Mouse (Mus musculus) testis, postnatal 10 days (tissue): Measurements from ENCODE around the gene Timp2.

ENCODE experiments used
- DNase-seq: peaks from one replicate; pipeline ENCODE4 v3.0.0; 2021; ENCODE audit warnings: low spot score

The Timp2 gene

DNA sequence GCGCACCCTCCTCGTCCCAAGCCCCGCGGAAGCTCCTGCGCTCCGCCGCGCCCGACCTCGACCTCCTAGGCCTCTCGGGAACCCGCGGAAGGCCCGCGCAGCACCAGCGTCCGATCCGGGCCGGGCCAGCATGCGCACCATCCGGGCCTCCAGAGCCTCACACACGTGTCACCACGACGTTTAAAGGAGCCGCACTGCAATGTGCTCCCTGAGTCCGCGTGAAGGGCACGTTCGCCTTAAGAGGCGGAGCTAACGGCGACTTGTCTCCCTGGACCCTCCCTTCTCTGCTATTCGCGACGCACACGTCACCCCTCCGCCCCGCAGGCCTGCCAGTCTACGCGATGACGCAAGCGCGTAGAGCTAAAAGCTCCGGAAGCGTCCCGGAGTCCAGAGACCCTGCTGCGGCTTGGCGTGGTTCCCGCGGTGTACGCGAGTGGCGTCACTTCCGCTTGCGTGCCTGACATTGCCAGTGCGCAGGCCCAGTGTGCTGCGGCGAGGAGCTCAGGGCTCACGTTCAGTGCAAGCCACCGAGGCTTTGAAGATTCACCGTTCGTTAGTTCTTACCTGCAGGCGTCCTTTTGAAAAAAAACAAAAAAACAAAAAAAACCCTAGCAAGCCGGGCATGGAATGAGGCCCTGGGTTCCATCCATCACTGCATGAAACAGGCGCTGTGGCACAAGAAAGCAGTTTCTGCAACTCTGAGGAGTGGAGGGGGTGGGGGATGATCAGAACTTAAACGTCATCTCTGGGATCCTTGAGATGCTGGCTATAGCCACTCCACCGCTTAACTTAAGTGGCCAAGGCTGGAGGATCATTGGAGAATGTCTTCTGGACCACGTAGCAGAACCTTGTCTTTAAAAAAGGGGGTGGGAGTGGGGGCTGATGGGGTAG, 65.3 kb downstream of the Timp2 start, which contains the start of gene Usp36:
Usp36 (minus strand) TSS at position 246 of the 891 bp plus-strand sequence.
- peak; percentile 99 for DNase-seq

GRCm38 (mm10) chr11:118289562-118289961, 66.0 kb downstream of the Timp2 start:
- no peak for DNase-seq

GRCm38 (mm10) chr11:118289037-118289511, 66.5 kb downstream of the Timp2 start:
- DNase-seq: no peak

GRCm38 (mm10) chr11:118287573-118287972, 68.0 kb downstream of the Timp2 start:
- DNase-seq: no peak

DNA sequence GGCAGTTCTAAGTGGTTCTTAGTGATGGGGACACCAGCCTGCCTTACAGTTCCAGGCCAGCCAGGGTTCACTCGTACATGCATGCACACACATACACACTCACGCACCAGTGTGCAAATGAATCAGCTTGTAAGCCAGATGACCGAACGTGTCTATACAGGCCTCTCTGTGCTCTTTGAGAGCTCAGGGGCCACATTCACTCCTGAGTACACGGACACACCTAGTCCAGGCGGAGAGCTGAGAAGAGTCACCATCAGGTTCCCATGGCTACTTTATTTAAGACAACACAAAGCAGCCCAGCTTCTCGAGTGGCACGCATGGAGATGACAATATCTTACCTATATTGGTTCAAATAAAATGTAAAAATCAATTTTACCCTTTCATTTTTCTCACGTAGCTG, 69.1 kb downstream of the Timp2 start:
- no peak for DNase-seq

DNA sequence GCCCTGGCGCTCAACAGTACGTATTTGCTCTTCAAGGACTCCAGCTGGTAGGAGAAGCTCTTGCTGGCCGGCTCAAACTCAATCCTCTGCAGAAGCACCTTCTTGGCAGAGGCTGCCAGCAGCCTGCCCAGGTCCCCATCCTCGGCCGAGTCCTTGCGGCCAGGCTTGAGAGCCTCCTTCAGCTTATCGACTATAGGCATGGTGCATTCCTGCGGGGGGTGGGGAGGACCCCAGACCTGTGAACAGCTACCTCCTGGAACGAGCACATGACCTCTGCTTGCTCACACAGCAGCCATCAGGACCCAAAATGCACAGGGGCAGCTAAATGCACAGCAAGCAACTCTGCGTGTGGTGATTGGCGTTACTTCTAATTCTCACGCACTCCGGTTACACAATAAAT, 69.7 kb downstream of the Timp2 start:
- no peak for DNase-seq

- DNase-seq: no peak
These were observed 75.3 kb downstream of the Timp2 start for GRCm38 (mm10) chr11:118280218-118280617.

- no peak for DNase-seq
These were observed 79.2 kb downstream of the Timp2 start for GRCm38 (mm10) chr11:118276328-118276727.

DNA sequence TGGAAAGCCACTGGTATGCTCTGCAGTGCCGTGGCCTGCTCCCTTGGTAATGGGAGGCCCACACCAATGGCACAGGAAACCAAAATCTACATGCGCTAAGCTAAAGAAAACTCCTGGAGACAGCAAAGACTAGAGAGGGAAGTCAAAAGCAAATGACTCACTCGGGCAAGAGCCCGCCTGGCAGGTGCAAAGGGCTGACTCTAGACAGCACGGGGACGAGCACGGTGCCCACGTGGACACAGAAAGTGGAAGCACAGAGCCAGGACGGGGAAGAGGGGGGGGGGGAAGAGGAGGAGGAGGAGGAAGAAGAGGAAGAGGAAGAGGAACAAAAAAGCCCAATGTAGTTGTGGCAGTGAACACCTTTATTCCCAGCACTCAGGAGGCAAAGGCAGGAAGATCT, 80.4 kb downstream of the Timp2 start:
- DNase-seq: no peak

DNA sequence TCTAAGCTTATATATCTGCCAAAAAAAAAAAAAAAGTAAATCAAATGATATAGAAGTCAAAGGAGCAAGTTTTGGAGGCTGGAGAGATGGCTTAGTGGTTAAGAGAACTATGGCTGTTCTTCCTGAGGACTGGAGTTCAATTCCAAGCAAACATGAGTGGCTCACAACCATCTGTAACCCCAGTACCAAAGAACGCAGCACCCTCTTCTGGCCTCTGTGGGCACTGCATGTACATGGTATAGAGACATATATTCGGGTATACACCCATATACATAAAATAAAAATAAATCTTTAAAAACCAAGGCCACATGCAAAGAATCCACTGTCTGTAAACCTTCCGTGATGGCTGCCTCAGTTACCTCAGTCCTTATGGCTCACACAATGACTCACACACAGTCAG, 85.7 kb downstream of the Timp2 start:
- DNase-seq: no peak

GRCm38 (mm10) chr11:118266666-118267046, 88.9 kb downstream of the Timp2 start:
- DNase-seq: no peak

DNA sequence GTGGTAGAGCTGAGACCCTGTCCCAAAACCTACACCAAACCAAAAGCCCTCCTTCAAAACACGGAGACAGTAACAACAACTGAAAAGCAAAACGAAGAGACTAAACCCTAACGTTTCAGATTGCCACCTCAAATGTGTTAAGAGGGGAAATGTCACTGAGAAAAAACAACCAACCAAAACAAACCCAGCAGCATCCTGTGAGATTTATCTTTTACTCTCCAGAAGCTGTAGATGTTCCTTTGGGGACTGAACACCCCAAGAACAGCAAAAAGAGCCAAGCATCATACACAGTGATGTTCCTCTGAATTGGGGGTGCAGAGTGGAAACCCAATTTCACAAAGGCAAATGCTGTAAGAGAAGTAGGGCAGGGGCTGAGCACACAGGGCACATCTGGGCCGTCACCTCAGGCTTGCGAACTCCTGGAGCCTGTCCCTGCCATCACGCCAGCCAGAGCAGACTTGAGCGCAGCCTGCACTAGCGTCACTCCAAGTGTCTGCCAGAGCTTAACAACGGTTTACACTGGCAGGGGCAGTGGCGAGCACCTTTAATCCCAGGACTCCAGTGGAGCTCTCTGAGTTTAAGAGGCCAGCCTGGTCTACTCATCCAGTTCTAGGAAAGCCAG, 89.4 kb downstream of the Timp2 start:
- no peak for DNase-seq

GRCm38 (mm10) chr11:118265621-118266020, 89.9 kb downstream of the Timp2 start:
- DNase-seq: no peak

GRCm38 (mm10) chr11:118263146-118263545, 92.4 kb downstream of the Timp2 start:
- no peak for DNase-seq

GRCm38 (mm10) chr11:118260081-118260480, 95.5 kb downstream of the Timp2 start:
- DNase-seq: no peak

DNA sequence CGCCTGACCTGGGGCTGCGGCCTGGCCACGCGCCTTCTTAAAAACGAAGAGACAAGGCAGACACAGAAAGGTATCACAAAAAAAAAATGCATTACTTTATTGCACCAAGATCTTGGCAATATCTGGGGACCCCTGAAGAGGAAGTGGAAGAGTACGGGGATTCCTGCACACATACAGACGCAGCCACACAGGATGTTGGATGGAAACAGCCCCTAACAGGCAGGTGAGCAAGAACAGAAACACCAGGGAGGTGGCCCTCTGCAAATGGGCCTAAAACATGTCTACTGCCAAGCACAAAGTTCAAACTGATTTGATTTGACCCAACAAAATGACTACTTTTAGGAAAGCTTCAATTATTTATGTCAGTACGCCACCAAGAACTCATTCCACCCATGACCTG, 96.0 kb downstream of the Timp2 start:
- no peak for DNase-seq

DNA sequence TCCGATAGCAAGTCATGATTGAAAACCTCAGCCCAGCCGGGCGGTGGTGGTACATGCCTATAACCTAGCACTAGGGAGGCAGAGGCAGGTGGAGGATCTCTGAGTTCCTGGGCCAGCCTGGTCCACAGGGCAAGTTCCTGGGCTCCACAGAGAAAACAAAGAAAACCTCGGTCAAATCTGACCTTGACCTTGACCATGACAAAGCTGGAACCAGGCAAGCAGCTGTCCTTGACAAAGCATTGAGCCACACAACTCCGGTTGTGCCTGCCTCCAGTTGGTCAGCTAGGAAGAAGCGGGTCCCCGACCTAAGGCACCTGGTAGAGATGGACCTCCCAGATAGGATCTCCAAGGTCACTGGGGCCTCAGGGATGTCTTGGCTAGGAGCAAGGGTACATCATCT, 99.2 kb downstream of the Timp2 start:
- DNase-seq: no peak

- peak; percentile 81 for DNase-seq
These were observed 101.2 kb downstream of the Timp2 start for GRCm38 (mm10) chr11:118254159-118254951.

DNA sequence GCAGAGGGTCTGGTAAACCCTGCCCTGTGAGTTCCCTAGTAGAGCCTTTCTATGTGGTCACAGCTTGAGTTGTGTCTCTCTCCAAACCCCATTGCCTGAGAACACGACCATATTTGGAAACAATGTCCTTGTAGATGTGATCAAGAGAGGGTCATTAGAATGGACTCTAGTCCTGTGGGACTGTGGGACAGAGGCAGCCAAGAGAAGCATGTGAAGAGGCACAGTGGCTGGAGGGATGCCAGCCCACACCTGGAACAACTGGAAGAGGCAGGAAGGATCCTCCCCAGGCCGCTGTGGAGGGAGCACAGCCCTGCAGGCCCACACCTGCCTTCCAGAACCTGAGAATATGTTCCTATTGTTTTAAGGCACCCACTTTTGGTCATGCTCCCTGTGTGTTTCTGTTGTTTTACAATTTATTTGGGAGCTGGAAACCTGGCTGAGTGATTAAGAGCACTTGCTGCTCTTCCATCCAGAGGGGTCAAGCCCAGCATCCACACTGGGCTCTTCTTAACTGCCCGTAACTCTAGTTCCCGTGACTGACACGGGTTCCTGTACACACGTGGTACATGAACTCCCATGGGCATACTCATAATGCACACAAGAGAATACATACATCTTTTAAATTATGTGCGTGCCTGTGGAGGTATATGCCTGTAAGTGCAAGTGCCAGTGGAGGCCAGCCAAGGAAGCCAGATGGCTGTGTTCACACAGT, 101.9 kb downstream of the Timp2 start:
- no peak for DNase-seq
